Mouse (Mus musculus) heart, postnatal 0 days (tissue): Measurements from ENCODE around the gene Fam107b. TPM values are rescaled to one million over a fixed set of nuclear protein-coding genes. Genes with fewer than 3 reads are reported as not detected.

Source experiments
- ATAC-seq: fragments of 200-750 bp; cut with Nextera tagmentation; 2 replicates; pipeline ENCODE4 v1.8.0; 2017; ENCODE audit warnings: low read depth, moderate number of reproducible peaks, moderate library complexity; ENCODE audit not compliant: insufficient read depth
- DNase-seq: peaks from one replicate; pipeline ENCODE4 v3.0.0-alpha.2; 2016; ENCODE audit warnings: low spot score
- H3K27ac ChIP-seq: fragments of 300-500 bp; sonication (generic); 2 replicates; pipeline ENCODE4 v1.5.1; 2014; ENCODE audit warnings: low read depth, mild to moderate bottlenecking
- H3K27me3 ChIP-seq: fragments of 300-500 bp; sonication (generic); 2 replicates; pipeline ENCODE4 v1.6.1; 2014; ENCODE audit warnings: low read length, mixed read lengths; ENCODE audit not compliant: control insufficient read depth, insufficient read depth
- H3K36me3 ChIP-seq: fragments of 300-500 bp; sonication (generic); replicated peaks from 2 replicates; pipeline ENCODE4 v1.6.1; 2014; ENCODE audit warnings: low read length, mixed read lengths; ENCODE audit not compliant: control insufficient read depth, insufficient read depth
- H3K4me1 ChIP-seq: fragments of 300-500 bp; sonication (generic); 2 replicates; pipeline ENCODE4 v1.6.1; 2014; ENCODE audit warnings: antibody characterized with exemption; ENCODE audit not compliant: control insufficient read depth, insufficient read depth
- H3K4me2 ChIP-seq: fragments of 300-500 bp; sonication (generic); 2 replicates; pipeline ENCODE4 v1.6.1; 2014; ENCODE audit warnings: low read depth, mild to moderate bottlenecking, low read length, moderate library complexity
- H3K4me3 ChIP-seq: fragments of 300-500 bp; sonication (generic); 2 replicates; pipeline ENCODE4 v1.5.1; 2014; ENCODE audit warnings: low read depth, low read length
- H3K9ac ChIP-seq: fragments of 300-500 bp; sonication (generic); replicated peaks from 2 replicates; pipeline ENCODE4 v1.6.1; 2014; ENCODE audit warnings: low read depth, low read length, mixed read lengths
- H3K9me3 ChIP-seq: fragments of 300-500 bp; sonication (generic); replicated peaks from 2 replicates; pipeline ENCODE4 v1.6.1; 2016; ENCODE audit warnings: low read length; ENCODE audit not compliant: control insufficient read depth
- CTCF ChIP-seq: IDR thresholded peaks from 2 replicates; pipeline ENCODE4 v1.5.1; 2016; ENCODE audit warnings: antibody characterized with exemption, control low read depth, low read depth
- EP300 ChIP-seq: IDR thresholded peaks from 2 replicates; pipeline ENCODE4 v1.6.1; 2016; ENCODE audit warnings: antibody characterized with exemption, low read depth
- WGBS: fragments of 180-500 bp; shearing (Covaris S2); extraction: QIAGEN DNeasy Blood & Tissue Kit; methylation state at CpG from one replicate; pipeline ENCODE4 v1.1.7; 2014; 5-methylcytosine and 5-hydroxymethylcytosine counted together
- polyA plus RNA-seq: library from polyadenylated mRNA; unstranded; fragments of >200 nt; fragmentation: Nextera tagmentation; extraction: Ambion mirVana; gene quantifications from 2 replicates; pipeline ENCODE4 v1.2.1, GENCODE M21; 2015
- total RNA-seq: library from RNA; depleted of rRNA; stranded (reverse); fragments of >200 nt; gene quantifications from 2 replicates; pipeline ENCODE4 v1.2.3, GENCODE M21; 2014; ENCODE audit warnings: low replicate concordance

Gene Fam107b
- total and polyA plus RNA-seq, 2 experiments from 2014 or later: 9.2 to 18.5 TPM

GRCm38 (mm10) chr2:3618446-3618845, 48.2 kb downstream of the Fam107b start:
- WGBS: 78% methylated on average over 1 of the region's 1 CpGs
- H3K27me3 ChIP-seq: no peaks in the 10 kb centered on the region
- no peak for ATAC-seq

DNA sequence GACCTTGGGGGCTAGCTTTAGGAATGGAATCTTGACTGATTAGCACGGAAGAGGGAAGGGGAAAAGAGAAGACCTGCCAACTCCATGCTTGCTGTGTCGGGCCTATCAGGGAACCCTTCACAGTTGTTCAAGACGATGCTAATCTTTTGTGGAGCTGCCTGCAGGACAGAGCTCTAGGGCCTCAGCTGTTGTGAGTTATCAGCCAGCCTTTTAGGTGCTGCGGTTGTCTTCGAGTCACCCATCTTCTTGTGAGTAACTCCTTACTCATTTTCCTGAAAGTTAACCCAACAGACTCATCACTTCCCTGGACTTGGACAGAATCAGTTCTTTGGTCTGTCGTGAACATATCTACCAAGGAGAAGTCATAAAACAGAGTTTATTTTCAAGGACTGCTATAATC, 51.3 kb downstream of the Fam107b start:
- no peaks in the 10 kb centered on the region for H3K36me3 ChIP-seq
- WGBS: 51% methylated on average over 6 of the region's 6 CpGs
- ATAC-seq: no peak

More at GRCm38 (mm10) chr2:3618446-3618845, 48.2 kb downstream of the Fam107b start:
- Histone ChIP-seq H3K36me3 (no peaks in the 10 kb centered on the region), H3K4me2 (no peak overlapping the region), H3K9me3 (no peaks in the 10 kb centered on the region), H3K27ac (no peak overlapping the region), H3K9ac (no peak overlapping the region), H3K4me3 (no peak overlapping the region), H3K4me1 (no peaks in the 10 kb centered on the region)
- DNase-seq: no peak
- TF ChIP-seq CTCF: no peak
- no peak for TF ChIP-seq EP300

GRCm38 (mm10) chr2:3622158-3622557, 51.9 kb downstream of the Fam107b start:
- WGBS: 73% methylated on average over 2 of the region's 2 CpGs
- no peak for TF ChIP-seq EP300
- TF ChIP-seq CTCF: no peak

More for the DNA sequence above, 51.3 kb downstream of the Fam107b start:
- DNase-seq: no peak
- Histone ChIP-seq H3K4me2 (no peak overlapping the region), H3K27ac (no peak overlapping the region), H3K9ac (no peak overlapping the region), H3K4me1 (no peaks in the 10 kb centered on the region), H3K4me3 (no peak overlapping the region), H3K9me3 (no peaks in the 10 kb centered on the region), H3K27me3 (no peaks in the 10 kb centered on the region)
- TF ChIP-seq EP300 (no peak), CTCF (no peak)

DNA sequence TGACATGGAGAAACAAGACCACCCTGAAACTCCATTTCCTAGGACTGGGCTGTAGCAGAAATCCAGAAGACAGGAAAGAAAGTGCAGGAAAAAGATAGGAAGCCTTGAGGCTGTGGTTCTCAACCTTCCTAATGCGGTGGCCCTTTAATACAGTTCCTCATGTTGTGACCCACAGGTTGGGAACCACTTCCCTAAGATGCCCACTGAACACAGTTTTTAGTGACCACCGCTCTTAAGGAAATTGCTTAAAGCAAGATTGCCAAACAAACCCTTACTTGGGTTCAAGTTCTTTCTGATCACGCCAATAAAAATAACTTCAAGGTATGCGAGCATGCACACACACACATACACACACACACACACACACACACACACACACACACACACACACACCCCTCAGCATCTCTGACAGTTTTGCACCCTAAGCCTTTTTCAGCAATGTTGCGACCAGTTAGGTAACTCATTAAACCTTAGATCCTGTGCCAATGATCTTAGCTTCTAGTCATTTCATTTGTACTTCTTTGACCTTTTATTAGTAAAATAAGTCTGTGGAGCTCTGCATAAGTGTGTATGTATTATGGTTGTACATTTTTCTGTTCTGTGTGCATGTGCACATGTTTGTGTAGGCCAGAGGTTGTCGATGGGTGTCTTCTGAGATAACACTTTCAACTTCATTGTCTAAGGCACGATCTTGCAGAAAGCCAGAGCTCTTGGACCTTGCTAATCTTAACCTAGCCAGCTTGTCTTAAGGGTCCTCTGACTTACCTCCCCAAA, 53.1 kb downstream of the Fam107b start:
- no peak for ATAC-seq
- Histone ChIP-seq H3K9ac (no peak overlapping the region), H3K27me3 (no peaks in the 10 kb centered on the region), H3K9me3 (no peaks in the 10 kb centered on the region), H3K4me3 (no peak overlapping the region), H3K4me2 (no peak overlapping the region), H3K36me3 (no peaks in the 10 kb centered on the region), H3K27ac (no peak overlapping the region), H3K4me1 (no peaks in the 10 kb centered on the region)
- DNase-seq: no peak
- WGBS: 85% methylated on average over 7 of the region's 7 CpGs
- TF ChIP-seq EP300: no peak
- no peak for TF ChIP-seq CTCF

More at GRCm38 (mm10) chr2:3622158-3622557, 51.9 kb downstream of the Fam107b start:
- Histone ChIP-seq H3K36me3 (no peaks in the 10 kb centered on the region), H3K27ac (no peak overlapping the region), H3K4me1 (no peaks in the 10 kb centered on the region), H3K9ac (no peak overlapping the region), H3K4me3 (no peak overlapping the region), H3K9me3 (no peaks in the 10 kb centered on the region), H3K27me3 (no peaks in the 10 kb centered on the region), H3K4me2 (no peak overlapping the region)
- ATAC-seq (no peak), DNase-seq (no peak)

DNA sequence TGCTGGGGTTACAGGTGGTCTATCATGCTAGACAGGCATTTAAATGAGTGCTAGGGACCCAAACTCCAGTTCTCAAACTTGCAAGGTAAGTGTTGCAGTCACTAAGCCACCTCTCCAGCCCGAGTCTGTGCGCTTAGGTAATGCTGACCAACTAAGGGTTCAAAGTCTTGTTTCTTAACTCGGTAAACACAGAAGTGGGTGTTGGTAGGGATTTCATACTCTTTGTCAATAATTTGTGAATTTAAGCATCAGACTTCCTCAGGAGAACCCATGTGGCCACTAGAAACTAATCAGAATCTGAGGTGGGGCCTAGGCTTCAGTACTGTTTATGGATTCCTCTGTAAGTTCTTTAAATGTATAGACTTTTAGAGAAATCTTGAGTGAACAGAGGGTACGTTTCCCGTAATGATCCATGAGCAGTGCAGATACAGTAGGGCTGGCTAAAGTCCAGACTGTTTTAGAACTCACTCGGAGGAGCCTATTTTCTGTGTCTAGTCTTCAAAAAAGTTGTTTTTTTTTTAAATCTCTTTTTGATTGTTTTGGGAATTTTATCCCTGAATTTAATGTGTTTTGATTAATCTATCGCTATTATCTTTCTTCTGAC, 53.8 kb downstream of the Fam107b start:
- 79% methylated on average over 7 of the region's 7 CpGs for WGBS
- DNase-seq (no peak), ATAC-seq (no peak)
- TF ChIP-seq EP300: no peak
- TF ChIP-seq CTCF: no peak
- no peaks in the 10 kb centered on the region for H3K4me1 ChIP-seq
- H3K4me3 ChIP-seq: no peak overlapping the region
- no peaks in the 10 kb centered on the region for H3K36me3 ChIP-seq
- H3K9ac ChIP-seq: no peak overlapping the region
- H3K9me3 ChIP-seq: no peaks in the 10 kb centered on the region
- no peak overlapping the region for H3K27ac ChIP-seq
- no peak overlapping the region for H3K4me2 ChIP-seq
- no peaks in the 10 kb centered on the region for H3K27me3 ChIP-seq
